Comparison of ENCODE assay signal across 7 mouse cellular contexts in the genomic region with DNA sequence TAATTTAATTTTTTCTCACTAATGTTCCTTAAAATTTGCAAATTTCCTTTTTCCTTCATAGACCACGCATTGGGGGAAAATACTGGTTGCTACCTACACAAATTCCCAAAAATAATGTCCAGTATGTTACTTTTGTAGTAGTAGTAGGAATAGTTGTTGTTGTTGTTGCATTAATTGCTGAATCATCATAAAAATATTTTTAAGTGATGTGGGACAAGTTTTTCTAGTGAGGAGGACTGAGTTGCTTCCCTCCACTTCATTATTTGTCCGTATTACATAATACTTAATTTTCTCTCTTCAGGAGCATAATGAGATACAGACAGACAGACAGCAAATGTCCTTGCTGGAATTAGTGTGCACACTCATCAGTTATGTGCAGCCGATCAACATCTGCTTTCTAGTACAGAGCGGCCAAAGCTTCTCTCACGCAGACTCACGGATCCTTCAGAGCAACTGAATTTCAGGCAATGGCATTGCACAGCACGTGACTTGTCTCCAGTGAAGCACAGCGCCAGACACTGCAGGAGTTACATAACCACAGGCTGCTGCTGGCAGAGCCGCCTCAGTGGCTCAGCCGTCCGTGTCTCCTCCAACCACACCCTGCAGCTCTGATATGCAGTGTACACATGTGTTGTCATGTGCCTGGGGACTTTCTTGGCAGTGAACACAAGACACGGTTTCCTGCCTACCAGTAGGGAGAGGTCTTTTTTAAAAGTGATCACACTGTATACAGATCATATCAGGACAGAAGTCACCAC.
DNase-seq lines count a peak whose midpoint lies in the region; ATAC-seq lines count a peak whose summit lies in the region.

No protein-coding gene starts in this region.

- ATAC-seq in cerebellum, adult (ENCODE audit: insufficient number of reproducible peaks, low FRiP score, low TSS enrichment), result peak; percentile 84
- peak; percentile 98 for ATAC-seq in intestine, embryonic 16.5 days

- no peak overlapping the region for H3K9ac ChIP-seq in intestine, embryonic 16.5 days (ENCODE audit: low read depth, low read length)

- intact Hi-C loops in left cerebral cortex, postnatal 14 days (cut with DNase I), result loop anchor here (5.0 kb wide), 1 partner anchor 409 kb away; no protein-coding TSS in a partner anchor

- H3K4me3 ChIP-seq in intestine, embryonic 16.5 days (ENCODE audit: low read length), result no peak overlapping the region
- no peak overlapping the region for H3K4me3 ChIP-seq in midbrain, embryonic 10.5 days

- peak; percentile 60 for DNase-seq in NIH3T3 (ENCODE audit: low read depth)
- peak; percentile 67 for DNase-seq in gastrocnemius, postnatal 10 days
- DNase-seq in left cerebral cortex, postnatal 14 days (ENCODE audit: low spot score in 2 of 2), result peak; percentile 72 to 84
- DNase-seq in midbrain, embryonic 10.5 days (ENCODE audit: low spot score), result peak; percentile 23
- peak; percentile 99 for DNase-seq in skeletal muscle tissue, adult 2 months (ENCODE audit: low read depth, low spot score)

- no peak overlapping the region for H3K27ac ChIP-seq in intestine, embryonic 16.5 days (ENCODE audit: low read length)
- H3K27ac ChIP-seq in midbrain, embryonic 10.5 days (replicated peaks), result peak overlapping the region; percentile 33; the same call in 1 of the 2 replicates

- H3K27me3 ChIP-seq in intestine, embryonic 16.5 days (replicated peaks; ENCODE audit: control insufficient read depth, insufficient read depth, low read length), result no peaks in the 10 kb centered on the region
- H3K27me3 ChIP-seq in midbrain, embryonic 10.5 days (ENCODE audit: low read depth, poor library complexity, severe bottlenecking), result no peaks in the 10 kb centered on the region

- no peaks in the 10 kb centered on the region for H3K36me3 ChIP-seq in intestine, embryonic 16.5 days (ENCODE audit: control insufficient read depth, insufficient read depth, low read length)
- no peaks in the 10 kb centered on the region for H3K36me3 ChIP-seq in midbrain, embryonic 10.5 days

- H3K4me1 ChIP-seq in intestine, embryonic 16.5 days (ENCODE audit: control insufficient read depth, insufficient read depth, low read length), result peaks cover 9% of the 10 kb centered on the region
- H3K4me1 ChIP-seq in midbrain, embryonic 10.5 days, result peaks cover 5% of the 10 kb centered on the region; the same call in 1 of the 2 replicates

- WGBS in intestine, embryonic 16.5 days, result 53% methylated on average over 12 of the region's 12 CpGs
- 70% methylated on average over 12 of the region's 12 CpGs for WGBS in midbrain, embryonic 10.5 days

- no peak overlapping the region for H3K4me2 ChIP-seq in intestine, embryonic 16.5 days (ENCODE audit: low read depth, low read length)

- no peaks in the 10 kb centered on the region for H3K9me3 ChIP-seq in intestine, embryonic 16.5 days (ENCODE audit: control insufficient read depth, low read length)
- H3K9me3 ChIP-seq in midbrain, embryonic 10.5 days (replicated peaks), result no peaks in the 10 kb centered on the region

Comparison
In these comparisons a context has a peak if more than half of its experiments do, and no peak if none do; other contexts are left out.
1. DNase-seq: peak in every context shown above with its lines; median percentile 99 in skeletal muscle tissue, adult 2 months; 78 in left cerebral cortex, postnatal 14 days; 67 in gastrocnemius, postnatal 10 days; 60 in NIH3T3; 23 in midbrain, embryonic 10.5 days.